Mouse (Mus musculus) bone marrow, adult 2 months (tissue): Measurements from ENCODE around the gene Vmn2r36. TPM values are rescaled to one million over a fixed set of nuclear protein-coding genes. Genes with fewer than 3 reads are reported as not detected.
"Not testable (repeated sequence)": the region's sequence is repeated elsewhere in the genome, so short reads cannot be mapped to it uniquely, and the experiment has no call there.

Experiments
- H3K27ac ChIP-seq: fragments of 200-500 bp; 2 replicates; pipeline ENCODE4 v1.5.1; 2012; ENCODE audit warnings: low read depth, mild to moderate bottlenecking, control low read depth, inconsistent platforms, low read length; ENCODE audit not compliant: control insufficient read depth, poor library complexity, insufficient read depth
- H3K4me1 ChIP-seq: fragments of 200-500 bp; 2 replicates; pipeline ENCODE4 v1.6.1; 2011; ENCODE audit warnings: low read length; ENCODE audit not compliant: control insufficient read depth, insufficient read depth
- H3K4me3 ChIP-seq: fragments of 200-500 bp; replicated peaks from 2 replicates; pipeline ENCODE3; 2011; ENCODE audit warnings: mild to moderate bottlenecking, low read depth, low read length, control low read depth; ENCODE audit not compliant: control insufficient read depth
- whole genome bisulfite sequencing: fragments of 180-500 bp; shearing (Covaris S2); methylation state at CpG from one replicate; pipeline ENCODE4 v1.1.7; 2018; 5-methylcytosine and 5-hydroxymethylcytosine counted together
- polyA plus RNA-seq: library from polyadenylated mRNA; stranded (reverse); fragments of >200 nt; gene quantifications from 2 replicates; pipeline ENCODE4 v1.2.4, GENCODE M21; 2011; ENCODE audit warnings: low replicate concordance; ENCODE audit not compliant: missing spikeins, insufficient read depth, insufficient read length

Gene Vmn2r36
- not detected in 2 replicates for polyA plus RNA-seq

GRCm38 (mm10) chr7:7902395-7902794 is at the start of gene Vmn2r36:
Gene Vmn2r36, minus strand, starts transcription at chr7:7902495.
- H3K27ac ChIP-seq, H3K4me3 ChIP-seq, H3K4me1 ChIP-seq: not testable (repeated sequence)
- WGBS, result no CpG with 5 or more reads among the region's 1 CpGs

Other genes starting within 250 kb of the Vmn2r36 start
- not detected in 2 replicates for gene Vmn2r34, start 213.0 kb downstream of the Vmn2r36 start, polyA plus RNA-seq
- not detected in 2 replicates for gene Vmn2r35, start 82.6 kb downstream of the Vmn2r36 start, polyA plus RNA-seq